Mouse (Mus musculus): Measurements from ENCODE around the gene Stox2.

- TF ChIP-seq GATA1 (IDR thresholded peaks at IDR 0.05; ENCODE audit: low read length) (no peak), TAL1 (IDR thresholded peaks at IDR 0.05; ENCODE audit: low read length) (no peak)
Observed at GRCm38 (mm10) chr8:47373757-47374156, 72.4 kb downstream of the Stox2 start.

Measured in erythroblast, embryonic 14.5 days (primary cell).